Mouse (Mus musculus) MEL (cell line): ENCODE data around the gene 2010003K11Rik. TPM values are rescaled to one million over a fixed set of nuclear protein-coding genes. Genes with fewer than 3 reads are reported as not detected.

Experiments
- DNase-seq: peaks from one replicate; pipeline ENCODE4 v3.0.0; 2011; ENCODE audit warnings: low read depth, low spot score
- H3K27ac ChIP-seq: 2 replicates; pipeline ENCODE4 v1.5.1; 2012; ENCODE audit warnings: low read depth, mild to moderate bottlenecking, control low read depth, low read length, moderate library complexity; ENCODE audit not compliant: control insufficient read depth
- H3K27me3 ChIP-seq, 2 experiments: fragments of 150-350 bp in 1 of 2; sonication (generic) in 1 of 2; 2 replicates each; pipeline ENCODE4 v1.6.1; 2012; ENCODE audit warnings: low read length in 2 of 2, mild to moderate bottlenecking in 2 of 2, improper control_type of control experiment in 1 of 2, moderate library complexity in 1 of 2; ENCODE audit not compliant: insufficient read depth in 2 of 2, control insufficient read depth in 1 of 2
- H3K36me3 ChIP-seq, 2 experiments: 2 replicates each; pipeline ENCODE4 v1.6.1; 2012 to 2014; ENCODE audit warnings: low read length in 2 of 2, improper control_type of control experiment in 1 of 2, inconsistent platforms in 1 of 2, mild to moderate bottlenecking in 1 of 2; ENCODE audit not compliant: insufficient read depth in 2 of 2, control insufficient read depth in 1 of 2
- H3K4me1 ChIP-seq, 2 experiments: fragments of 150-350 bp in 1 of 2; sonication (generic) in 1 of 2; 2 replicates each; pipeline ENCODE4 v1.6.1; 2012; ENCODE audit warnings: low read length in 2 of 2, improper control_type of control experiment in 1 of 2, mild to moderate bottlenecking in 1 of 2; ENCODE audit not compliant: insufficient read depth in 2 of 2, control insufficient read depth in 1 of 2
- H3K4me3 ChIP-seq, 2 experiments: fragments of 150-350 bp in 1 of 2; sonication (generic) in 1 of 2; 2 replicates each; pipeline ENCODE4 v1.5.1; 2012; ENCODE audit warnings: low read depth in 2 of 2, low read length in 2 of 2, mild to moderate bottlenecking in 2 of 2, moderate library complexity in 2 of 2, control low read depth in 1 of 2, improper control_type of control experiment in 1 of 2; ENCODE audit not compliant: control insufficient read depth in 1 of 2, insufficient read depth in 1 of 2
- H3K79me2 ChIP-seq: 2 replicates; pipeline ENCODE4 v1.6.1; 2012; ENCODE audit warnings: mild to moderate bottlenecking, low read length, moderate library complexity; ENCODE audit not compliant: control insufficient read depth, poor library complexity, insufficient read depth
- H3K9ac ChIP-seq: 2 replicates; pipeline ENCODE4 v1.6.1; 2012; ENCODE audit warnings: low read depth, mild to moderate bottlenecking, control low read depth, low read length, moderate library complexity; ENCODE audit not compliant: control insufficient read depth, poor library complexity, severe bottlenecking
- H3K9me3 ChIP-seq: fragments of 150-350 bp; sonication (generic); replicated peaks from 2 replicates; pipeline ENCODE4 v1.6.1; 2012; ENCODE audit warnings: mild to moderate bottlenecking, low read length, improper control_type of control experiment, moderate library complexity; ENCODE audit not compliant: insufficient read depth
- BHLHE40 ChIP-seq: IDR thresholded peaks from 2 replicates; pipeline ENCODE4 v1.6.1; 2012; ENCODE audit warnings: low read depth, mild to moderate bottlenecking, inconsistent platforms, low read length, improper control_type of control experiment, borderline replicate concordance
- CHD2 ChIP-seq: IDR thresholded peaks from 2 replicates; pipeline ENCODE4 v1.6.1; 2011; ENCODE audit warnings: low read length, improper control_type of control experiment
- E2F4 ChIP-seq: IDR thresholded peaks from 2 replicates; pipeline ENCODE4 v1.6.1; 2011; ENCODE audit warnings: low read depth, low read length, improper control_type of control experiment, borderline replicate concordance
- ELF1 ChIP-seq: IDR thresholded peaks from 2 replicates; pipeline ENCODE4 v1.6.1; 2014; ENCODE audit warnings: low read depth, mild to moderate bottlenecking, inconsistent platforms, low read length, improper control_type of control experiment, moderate library complexity
- EP300 ChIP-seq, 2 experiments: IDR thresholded peaks; 2 replicates each; pipeline ENCODE4 v1.6.1; 2011; ENCODE audit warnings: improper control_type of control experiment in 2 of 2, low read length in 2 of 2, low read depth in 1 of 2, mild to moderate bottlenecking in 1 of 2
- GATA1 ChIP-seq: IDR thresholded peaks from 2 replicates; pipeline ENCODE4 v1.6.1; 2011; ENCODE audit warnings: low read depth, low read length, improper control_type of control experiment
- HCFC1 ChIP-seq: IDR thresholded peaks from 2 replicates; pipeline ENCODE4 v1.6.1; 2012; ENCODE audit warnings: low read depth, mild to moderate bottlenecking, inconsistent platforms, low read length, improper control_type of control experiment, moderate library complexity
- JUND ChIP-seq: IDR thresholded peaks from 2 replicates; pipeline ENCODE4 v1.6.1; 2011; ENCODE audit warnings: low read depth, mild to moderate bottlenecking, improper control_type of control experiment, low read length
- MAFK ChIP-seq: IDR thresholded peaks from 2 replicates; pipeline ENCODE4 v1.6.1; 2011; ENCODE audit warnings: low read depth, mild to moderate bottlenecking, low read length, improper control_type of control experiment, borderline replicate concordance
- MAX ChIP-seq: IDR thresholded peaks from 2 replicates; pipeline ENCODE4 v1.6.1; 2011; ENCODE audit warnings: low read length, improper control_type of control experiment
- MAZ ChIP-seq: IDR thresholded peaks from 2 replicates; pipeline ENCODE4 v1.6.1; 2012; ENCODE audit warnings: low read depth, mild to moderate bottlenecking, inconsistent platforms, low read length, improper control_type of control experiment
- MEF2A ChIP-seq: IDR thresholded peaks from 2 replicates; pipeline ENCODE4 v1.6.1; 2014; ENCODE audit warnings: low read depth, mild to moderate bottlenecking, inconsistent platforms, low read length, improper control_type of control experiment; ENCODE audit not compliant: poor library complexity, insufficient replicate concordance, severe bottlenecking; ENCODE audit errors: extremely low read depth
- MXI1 ChIP-seq: IDR thresholded peaks from 2 replicates; pipeline ENCODE4 v1.6.1; 2011; ENCODE audit warnings: mild to moderate bottlenecking, low read depth, low read length, improper control_type of control experiment
- MYC ChIP-seq: IDR thresholded peaks from 2 replicates; pipeline ENCODE4 v1.6.1; 2011; ENCODE audit warnings: low read depth, mild to moderate bottlenecking, low read length, improper control_type of control experiment, moderate library complexity
- NELFE ChIP-seq: IDR thresholded peaks from 2 replicates; pipeline ENCODE4 v1.6.1; 2011; ENCODE audit warnings: low read depth, low read length, improper control_type of control experiment
- NRF1 ChIP-seq: IDR thresholded peaks from 2 replicates; pipeline ENCODE4 v1.6.1; 2014; ENCODE audit warnings: low read depth, mild to moderate bottlenecking, inconsistent platforms, low read length, improper control_type of control experiment, moderate library complexity; ENCODE audit not compliant: poor library complexity, insufficient read depth, severe bottlenecking
- POLR2A ChIP-seq, 2 experiments: IDR thresholded peaks; 2 replicates each; pipeline ENCODE4 v1.6.1; 2011 to 2012; ENCODE audit warnings: low read length in 2 of 2, mild to moderate bottlenecking in 2 of 2, control low read depth in 1 of 2, improper control_type of control experiment in 1 of 2, low read depth in 1 of 2, moderate library complexity in 1 of 2; ENCODE audit not compliant: control insufficient read depth in 1 of 2, insufficient read depth in 1 of 2, poor library complexity in 1 of 2
- SIN3A ChIP-seq: IDR thresholded peaks from 2 replicates; pipeline ENCODE4 v1.6.1; 2012; ENCODE audit warnings: low read length, improper control_type of control experiment, inconsistent platforms
- TAL1 ChIP-seq: IDR thresholded peaks from 2 replicates; pipeline ENCODE4 v1.6.1; 2012; ENCODE audit warnings: mild to moderate bottlenecking, inconsistent platforms, low read length, moderate library complexity, mixed read lengths
- TBP ChIP-seq: IDR thresholded peaks from 2 replicates; pipeline ENCODE4 v1.8.0; 2011; ENCODE audit warnings: low read depth, low read length, improper control_type of control experiment
- TCF12 ChIP-seq: IDR thresholded peaks from 2 replicates; pipeline ENCODE4 v1.6.1; 2014; ENCODE audit warnings: low read depth, mild to moderate bottlenecking, inconsistent platforms, low read length, improper control_type of control experiment, moderate library complexity
- USF1 ChIP-seq: IDR thresholded peaks from 2 replicates; pipeline ENCODE4 v1.6.1; 2014; ENCODE audit warnings: low read depth, mild to moderate bottlenecking, inconsistent platforms, low read length, improper control_type of control experiment, moderate library complexity
- USF2 ChIP-seq, 2 experiments: IDR thresholded peaks; 2 replicates each; pipeline ENCODE4 v1.6.1; 2011 to 2012; ENCODE audit warnings: improper control_type of control experiment in 2 of 2, low read length in 2 of 2, borderline replicate concordance in 1 of 2, inconsistent platforms in 1 of 2, low read depth in 1 of 2, mild to moderate bottlenecking in 1 of 2; ENCODE audit not compliant: insufficient read depth in 1 of 2
- ZKSCAN1 ChIP-seq: IDR thresholded peaks from 2 replicates; pipeline ENCODE4 v1.6.1; 2012; ENCODE audit warnings: low read depth, mild to moderate bottlenecking, inconsistent platforms, low read length, improper control_type of control experiment, moderate library complexity
- ZMIZ1 ChIP-seq: IDR thresholded peaks from 2 replicates; pipeline ENCODE4 v1.6.1; 2012; ENCODE audit warnings: low read depth, mild to moderate bottlenecking, inconsistent platforms, low read length, improper control_type of control experiment, moderate library complexity
- ZNF384 ChIP-seq: IDR thresholded peaks from 2 replicates; pipeline ENCODE4 v1.6.1; 2012; ENCODE audit warnings: low read depth, mild to moderate bottlenecking, inconsistent platforms, low read length, improper control_type of control experiment
- polyA plus RNA-seq, 2 experiments: library from polyadenylated mRNA; stranded (reverse) in 1 of 2; unstranded in 1 of 2; fragments of >175 nt in 1 of 2; fragments of >200 nt in 1 of 2; gene quantifications; 2 replicates each; pipeline versions ENCODE4 v1.2.1 to v1.2.4; 2012; ENCODE audit warnings: low replicate concordance in 2 of 2, low read depth in 1 of 2; ENCODE audit not compliant: insufficient read length in 2 of 2, insufficient read depth in 1 of 2, missing spikeins in 1 of 2
- total RNA-seq: library from RNA; depleted of rRNA; stranded (reverse); fragments of 300-350 nt; gene quantifications from 2 replicates; pipeline ENCODE4 v1.2.3, GENCODE M21; 2012

Gene 2010003K11Rik
- total and polyA plus RNA-seq, 3 experiments = not detected

GRCm38 (mm10) chr19:4511116-4511841 is 12.9 kb upstream of the 2010003K11Rik start:
- H3K9me3 ChIP-seq = no peaks in the 10 kb centered on the region
- peaks cover 0 to 3% of the 10 kb centered on the region in 2 experiments; a peak in 2 of 4 replicates for H3K4me1 ChIP-seq
- H3K79me2 ChIP-seq = no peaks in the 10 kb centered on the region
- H3K9ac ChIP-seq = no peak overlapping the region
- DNase-seq = no peak
- TF ChIP-seq MYC (no peak), BHLHE40 (no peak)
- H3K36me3 ChIP-seq = 0 out of 4 replicates have a peak, but pooled peaks cover 0 to 2% of the 10 kb centered on the region in 2 experiments
- no peak overlapping the region for H3K27ac ChIP-seq
- no peaks in the 10 kb centered on the region; a peak in 1 of 4 replicates for H3K27me3 ChIP-seq
- H3K4me3 ChIP-seq = peak overlapping the region; percentile 60 to 75

- no peaks in the 10 kb centered on the region for H3K9me3 ChIP-seq
- no peaks in the 10 kb centered on the region; a peak in 1 of 4 replicates for H3K27me3 ChIP-seq
- H3K79me2 ChIP-seq = no peaks in the 10 kb centered on the region
- H3K36me3 ChIP-seq = 0 out of 4 replicates have a peak, but pooled peaks cover 0 to 2% of the 10 kb centered on the region in 2 experiments
- peak; percentile 100 for DNase-seq
- 0 out of 2 replicates have a peak within 1 kb of the TSS, but pooled peaks have one; percentile 15 for H3K27ac ChIP-seq
- H3K4me1 ChIP-seq = peaks cover 0 to 3% of the 10 kb centered on the region in 2 experiments; a peak in 2 of 4 replicates
- peak within 1 kb of the TSS; percentile 74 to 75 for H3K4me3 ChIP-seq
- peak within 1 kb of the TSS; percentile 63 for H3K9ac ChIP-seq
- peak; percentile 99 for TF ChIP-seq MAX
- peak; percentile 42; the same call in 1 of the 2 replicates for TF ChIP-seq NELFE
- TF ChIP-seq MAFK = no peak
- TF ChIP-seq TAL1 = no peak
- 0 out of 2 replicates have a peak, but pooled peaks have one; percentile 22 for TF ChIP-seq NRF1
- TF ChIP-seq USF2 (IDR thresholded peaks at IDR 0.05; ENCODE audit: borderline replicate concordance in 1 of 2, insufficient read depth in 1 of 2, low read depth in 1 of 2, low read length in 2 of 2) = peak; percentile 29 to 83; a peak in 3 of 4 replicates
- TF ChIP-seq ZKSCAN1 = no peak
- no peak for TF ChIP-seq GATA1
- peak; percentile 36 to 52; a peak in 2 of 4 replicates for TF ChIP-seq POLR2A (IDR thresholded peaks at IDR 0.05; ENCODE audit: control insufficient read depth in 1 of 2, insufficient read depth in 1 of 2, low read depth in 1 of 2, low read length in 2 of 2, poor library complexity in 1 of 2)
- peak; percentile 100 for TF ChIP-seq MXI1
- TF ChIP-seq ELF1 = peak; percentile 97
- TF ChIP-seq TCF12 = peak; percentile 36; the same call in 1 of the 2 replicates
- peak; percentile 11; the same call in 1 of the 2 replicates for TF ChIP-seq TBP
- peak; percentile 73 for TF ChIP-seq CHD2
- no peak for TF ChIP-seq ZNF384
- TF ChIP-seq BHLHE40 = peak; percentile 98
- peak; percentile 59; the same call in 1 of the 2 replicates for TF ChIP-seq E2F4
- peak; percentile 100 for TF ChIP-seq SIN3A
- no peak for TF ChIP-seq MEF2A
- TF ChIP-seq MAZ = peak; percentile 41; the same call in 1 of the 2 replicates
- TF ChIP-seq EP300 (IDR thresholded peaks at IDR 0.05; ENCODE audit: low read depth in 1 of 2, low read length in 2 of 2) = no peak
- TF ChIP-seq HCFC1 = peak; percentile 80
- no peak for TF ChIP-seq JUND
- TF ChIP-seq ZMIZ1 = no peak
- peak; percentile 97 for TF ChIP-seq USF1
These were observed 11.9 kb upstream of the 2010003K11Rik start, which contains the start of gene Pcx for GRCm38 (mm10) chr19:4509986-4510963. Pcx (plus strand) TSS chr19:4510472.
